Mouse (Mus musculus) spleen, adult 18-20 months (tissue): ENCODE measurements around the gene Olfr1221.
"Not testable (repeated sequence)": the region's sequence is repeated elsewhere in the genome, so short reads cannot be mapped to it uniquely, and the experiment has no call there.

Experiments used
- DNase-seq, 2 experiments: peaks; one replicate each; pipeline ENCODE4 v3.0.0; 2022; ENCODE audit warnings: mixed read lengths in 2 of 2

Gene Olfr1221

GRCm38 (mm10) chr2:89117183-89117582 is at the start of gene Olfr1221:
TSS of gene Olfr1221 (minus strand) at chr2:89117283.
- DNase-seq = no peak

GRCm38 (mm10) chr2:89164711-89165110 is 47.6 kb upstream of the Olfr1221 start:
- DNase-seq = not testable (repeated sequence)

GRCm38 (mm10) chr2:89163991-89164390 is 46.9 kb upstream of the Olfr1221 start, which contains the start of gene Olfr1224-ps1:
TSS of gene Olfr1224-ps1 (minus strand) at chr2:89164091.
- not testable (repeated sequence) for DNase-seq

GRCm38 (mm10) chr2:89151460-89151859 is 34.4 kb upstream of the Olfr1221 start, which contains the start of gene Olfr1223:
TSS of gene Olfr1223 (minus strand) at chr2:89151560.
- DNase-seq = no peak

- DNase-seq = no peak
Measured at GRCm38 (mm10) chr2:89132954-89133353, 15.9 kb upstream of the Olfr1221 start, which contains the start of gene Olfr1222. TSS of gene Olfr1222 (minus strand) at chr2:89133054.

- DNase-seq = no peak
Measured at GRCm38 (mm10) chr2:89106735-89107134, 10.3 kb downstream of the Olfr1221 start, which contains the start of gene Olfr1220. TSS of gene Olfr1220 (minus strand) at chr2:89106835.

GRCm38 (mm10) chr2:89105651-89106050 is 11.4 kb downstream of the Olfr1221 start:
- DNase-seq = no peak

- no peak for DNase-seq
Measured at GRCm38 (mm10) chr2:89093848-89094247, 23.2 kb downstream of the Olfr1221 start.

- DNase-seq = no peak
Measured at GRCm38 (mm10) chr2:89083413-89083812, 33.7 kb downstream of the Olfr1221 start, which contains the start of gene Olfr1219. TSS of gene Olfr1219 (minus strand) at chr2:89083513.

GRCm38 (mm10) chr2:89081487-89081886 is 35.6 kb downstream of the Olfr1221 start:
- no peak for DNase-seq

GRCm38 (mm10) chr2:89061087-89061486 is 56.0 kb downstream of the Olfr1221 start, which contains the start of gene Olfr1218:
TSS of gene Olfr1218 (minus strand) at chr2:89061187.
- DNase-seq = no peak
